Mouse (Mus musculus) spleen, adult 2 months (tissue): ENCODE measurements around the gene Paqr8. TPM values are rescaled to one million over a fixed set of nuclear protein-coding genes. Genes with fewer than 3 reads are reported as not detected.

ENCODE experiments used
- DNase-seq, 2 experiments: peaks; one replicate each; pipeline versions ENCODE4 v3.0.0 to v3.0.0-alpha.2; 2012 to 2021; ENCODE audit warnings: low spot score in 2 of 2, low read depth in 1 of 2
- H3K27ac ChIP-seq: fragments of 200-500 bp; 2 replicates; pipeline ENCODE4 v1.5.1; 2012; ENCODE audit warnings: low read length, inconsistent platforms; ENCODE audit not compliant: insufficient read depth
- H3K27me3 ChIP-seq: fragments of 200-500 bp; 2 replicates; pipeline ENCODE4 v1.6.1; 2012; ENCODE audit warnings: mild to moderate bottlenecking, moderate library complexity, low read length, inconsistent platforms; ENCODE audit not compliant: control insufficient read depth, insufficient read depth
- H3K36me3 ChIP-seq: fragments of 200-500 bp; 2 replicates; pipeline ENCODE4 v1.6.1; 2012; ENCODE audit warnings: mild to moderate bottlenecking, low read length, inconsistent platforms; ENCODE audit not compliant: control insufficient read depth, insufficient read depth
- H3K4me1 ChIP-seq: fragments of 200-500 bp; 2 replicates; pipeline ENCODE4 v1.6.1; 2011; ENCODE audit warnings: inconsistent platforms; ENCODE audit not compliant: control insufficient read depth, insufficient read depth, insufficient read length
- H3K4me3 ChIP-seq: fragments of 200-500 bp; 2 replicates; pipeline ENCODE4 v1.5.1; 2011; ENCODE audit warnings: mild to moderate bottlenecking, inconsistent platforms; ENCODE audit not compliant: insufficient read depth, insufficient read length; ENCODE audit errors: extremely low read depth
- CTCF ChIP-seq: fragments of 200-500 bp; IDR thresholded peaks from 2 replicates; pipeline ENCODE4 v1.5.1; 2011; ENCODE audit warnings: mild to moderate bottlenecking, inconsistent platforms; ENCODE audit not compliant: insufficient read depth, insufficient read length, insufficient replicate concordance; ENCODE audit errors: extremely low read depth
- POLR2A ChIP-seq: fragments of 200-500 bp; IDR thresholded peaks from 2 replicates; pipeline ENCODE4 v1.6.1; 2011; ENCODE audit warnings: low read depth, low read length, inconsistent platforms
- WGBS: fragments of 180-500 bp; shearing (Covaris S2); methylation state at CpG from one replicate; pipeline ENCODE4 v1.1.7; 2018; 5-methylcytosine and 5-hydroxymethylcytosine counted together
- polyA plus RNA-seq: library from polyadenylated mRNA; depleted of rRNA; stranded (reverse); fragments of >200 nt; gene quantifications from 2 replicates; pipeline ENCODE4 v1.2.3, GENCODE M21; 2012

The Paqr8 gene
- polyA plus RNA-seq, 1 experiment = 4.9 TPM

DNA sequence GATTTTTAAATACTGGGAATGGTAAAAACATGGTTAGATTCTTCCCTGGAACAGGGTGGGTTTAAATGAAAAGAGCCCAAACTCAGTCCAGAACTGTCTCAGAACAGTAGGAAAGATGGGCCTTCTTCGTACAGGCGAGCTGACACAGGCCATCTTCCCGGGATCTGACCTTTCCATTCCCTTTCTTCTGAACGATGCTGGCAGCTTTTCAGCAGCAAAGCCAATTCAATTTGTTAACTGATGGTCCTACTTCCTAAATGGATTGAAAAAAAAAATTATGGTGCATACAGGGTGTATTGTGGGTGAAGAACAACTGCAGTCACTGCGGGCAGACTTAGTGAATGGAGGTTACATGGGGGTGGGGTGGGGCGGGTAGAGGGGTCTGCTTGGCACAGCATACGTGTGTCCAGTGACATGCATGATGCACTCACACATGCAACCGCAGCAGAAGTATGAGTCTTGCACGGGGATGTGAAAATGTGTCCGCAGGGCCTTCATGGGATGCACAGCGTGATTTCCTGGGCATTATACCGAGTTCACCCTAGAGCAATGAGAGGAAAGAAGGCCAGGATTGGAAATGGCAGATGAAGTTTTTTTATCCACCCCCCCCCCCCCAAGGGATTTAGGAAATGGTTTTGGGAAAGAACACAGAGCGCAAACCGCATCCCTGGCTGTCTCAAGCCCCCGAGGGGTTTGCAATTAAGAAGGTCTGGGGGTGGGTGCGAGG is 566 bp upstream of the Paqr8 start:
- WGBS = 29% methylated on average over 16 of the region's 16 CpGs
- H3K27ac ChIP-seq = no peak overlapping the region
- TF ChIP-seq CTCF (no peak), POLR2A (no peak)
- no peaks in the 10 kb centered on the region for H3K36me3 ChIP-seq
- no peaks in the 10 kb centered on the region for H3K27me3 ChIP-seq
- peaks cover 3% of the 10 kb centered on the region; the same call in 1 of the 2 replicates for H3K4me1 ChIP-seq
- peak overlapping the region; percentile 69; the same call in 1 of the 2 replicates for H3K4me3 ChIP-seq
- DNase-seq = no peak

DNA sequence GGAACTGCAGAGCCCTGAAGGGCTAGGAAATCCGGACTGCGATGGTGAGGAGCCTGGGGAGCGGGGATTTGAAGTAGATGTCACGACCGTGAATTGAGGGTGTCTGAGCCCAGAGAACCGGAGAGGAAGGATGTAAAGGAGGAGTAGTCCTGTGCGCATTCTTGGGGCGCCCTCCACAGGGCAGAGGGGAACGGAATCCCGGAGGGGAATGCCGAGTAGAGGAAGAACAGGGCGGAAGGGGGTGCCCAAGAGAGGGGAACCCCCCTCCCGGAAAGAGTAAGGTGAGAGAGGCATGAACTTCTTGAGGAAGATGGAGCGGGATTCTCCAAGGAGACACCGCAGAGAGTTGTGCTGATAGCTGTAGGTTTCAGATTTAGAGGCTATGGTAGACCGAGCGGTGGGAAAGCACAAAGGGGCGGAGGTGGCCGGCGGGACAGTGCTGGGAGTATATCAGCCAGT is 564 bp downstream of the Paqr8 start:
- Histone ChIP-seq H3K4me3 (peak overlapping the region; percentile 69), H3K27me3 (no peaks in the 10 kb centered on the region), H3K4me1 (peaks cover 3% of the 10 kb centered on the region; the same call in 1 of the 2 replicates), H3K27ac (no peak overlapping the region), H3K36me3 (no peaks in the 10 kb centered on the region)
- no peak for TF ChIP-seq POLR2A
- peak; percentile 13; the same call in 1 of the 2 replicates for TF ChIP-seq CTCF
- peak in 1 of 2 experiments; percentile 64 for DNase-seq
- 2% methylated on average over 20 of the region's 20 CpGs for WGBS

DNA sequence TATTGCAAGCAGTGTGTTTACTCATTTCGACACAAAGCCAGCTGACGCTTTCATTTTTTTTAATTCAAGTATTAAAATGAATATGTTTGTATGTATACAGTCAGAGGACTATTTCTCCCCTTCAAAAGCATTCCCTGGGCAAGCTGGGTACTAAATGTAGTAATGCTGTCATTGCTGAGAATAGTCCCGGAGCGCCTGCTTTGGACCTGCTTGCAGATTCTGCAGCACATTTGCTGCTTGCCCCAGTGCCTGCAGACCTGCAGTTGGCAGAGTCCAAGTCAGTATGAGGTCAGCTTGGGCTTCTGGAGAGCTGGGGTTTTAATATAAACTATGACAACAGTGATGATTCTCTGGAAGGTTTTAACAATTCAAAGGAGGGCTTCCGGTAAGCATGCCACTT is 2.7 kb downstream of the Paqr8 start:
- TF ChIP-seq CTCF = no peak
- TF ChIP-seq POLR2A = no peak
- Histone ChIP-seq H3K27ac (no peak overlapping the region), H3K4me3 (no peak overlapping the region)

DNA sequence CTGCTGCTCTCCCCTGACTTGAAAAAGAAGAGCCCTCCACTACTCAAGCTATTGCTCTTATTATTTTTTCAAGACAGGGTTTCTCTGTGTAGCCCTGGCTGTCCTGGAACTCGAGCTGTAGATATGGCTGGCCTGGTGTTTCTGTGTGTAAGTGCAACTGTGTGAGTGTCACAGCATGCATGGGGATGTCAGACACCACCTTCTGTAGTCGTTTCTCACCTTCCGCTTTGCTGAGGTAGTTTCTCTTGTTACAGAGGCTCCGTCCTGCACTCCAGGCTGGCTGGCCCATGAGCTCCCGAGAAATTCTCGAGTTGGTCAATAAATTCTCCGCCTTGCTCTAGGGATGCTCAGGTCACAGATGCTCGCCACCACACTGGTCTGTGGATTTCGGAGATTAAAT is 8.0 kb downstream of the Paqr8 start:
- TF ChIP-seq POLR2A (no peak), CTCF (no peak)
- Histone ChIP-seq H3K36me3 (no peaks in the 10 kb centered on the region), H3K4me1 (no peaks in the 10 kb centered on the region), H3K4me3 (no peak overlapping the region), H3K27ac (no peak overlapping the region), H3K27me3 (no peaks in the 10 kb centered on the region)
- DNase-seq = no peak
- 88% methylated on average over 9 of the region's 9 CpGs for WGBS

More for the DNA sequence above, 2.7 kb downstream of the Paqr8 start:
- WGBS = 96% methylated on average over 5 of the region's 5 CpGs
- DNase-seq = no peak
- Histone ChIP-seq H3K36me3 (no peaks in the 10 kb centered on the region), H3K4me1 (peaks cover 3% of the 10 kb centered on the region; the same call in 1 of the 2 replicates), H3K27me3 (no peaks in the 10 kb centered on the region)

DNA sequence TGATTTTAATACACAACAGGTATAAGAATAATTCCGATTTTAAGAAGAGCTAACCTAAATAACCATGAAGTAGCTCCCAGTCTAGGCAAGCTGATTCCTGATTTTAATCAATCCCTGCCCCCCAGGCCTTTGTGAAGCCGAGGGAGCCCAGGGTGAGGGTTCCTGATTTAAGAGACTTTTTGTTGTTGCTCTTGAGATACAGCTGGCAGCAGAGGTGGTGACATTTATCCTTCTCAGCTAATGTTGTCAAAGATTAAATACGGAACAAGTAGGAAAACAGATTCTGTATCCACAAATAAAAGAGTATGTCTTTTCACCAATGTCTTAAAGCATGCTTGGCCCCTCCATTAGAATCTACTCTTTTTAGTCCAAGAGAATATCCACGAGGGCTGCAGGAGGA is 9.9 kb downstream of the Paqr8 start:
- Histone ChIP-seq H3K4me3 (no peak overlapping the region), H3K36me3 (no peaks in the 10 kb centered on the region), H3K27me3 (no peaks in the 10 kb centered on the region), H3K27ac (no peak overlapping the region), H3K4me1 (no peaks in the 10 kb centered on the region)
- no peak for DNase-seq
- 83% methylated on average over 4 of the region's 4 CpGs for WGBS
- TF ChIP-seq CTCF = no peak
- no peak for TF ChIP-seq POLR2A

DNA sequence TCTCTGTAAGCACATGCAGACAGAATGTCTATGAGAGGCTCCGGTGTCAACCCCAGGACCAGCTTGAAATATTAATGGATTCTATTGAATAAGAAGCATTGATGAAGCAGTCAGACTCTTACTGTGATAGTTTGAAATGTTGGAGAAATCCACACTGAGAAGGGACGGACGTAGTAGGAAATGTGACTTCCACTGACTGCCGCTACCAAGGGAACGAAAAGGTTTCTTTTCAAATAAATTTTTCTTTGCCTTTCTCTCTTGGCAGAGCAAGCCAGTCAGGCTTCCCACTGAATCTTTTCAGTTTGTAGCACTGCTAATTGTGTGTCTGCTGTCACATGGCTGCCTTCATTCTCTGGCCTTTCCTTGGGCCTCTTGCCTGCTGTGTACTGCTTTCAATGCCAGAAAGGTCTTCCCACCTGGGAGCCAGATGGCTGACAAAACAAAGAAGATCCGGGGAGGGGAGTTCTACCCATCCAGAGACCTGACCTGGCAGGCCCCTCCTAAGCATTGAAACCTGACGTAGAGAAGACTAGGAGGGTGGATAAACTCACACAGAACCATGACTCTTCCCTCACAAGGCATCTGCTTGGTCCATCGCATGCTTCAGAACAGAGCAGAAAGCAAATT is 15.2 kb downstream of the Paqr8 start:
- no peaks in the 10 kb centered on the region for H3K4me1 ChIP-seq
- no peak for DNase-seq
- H3K36me3 ChIP-seq = no peaks in the 10 kb centered on the region

DNA sequence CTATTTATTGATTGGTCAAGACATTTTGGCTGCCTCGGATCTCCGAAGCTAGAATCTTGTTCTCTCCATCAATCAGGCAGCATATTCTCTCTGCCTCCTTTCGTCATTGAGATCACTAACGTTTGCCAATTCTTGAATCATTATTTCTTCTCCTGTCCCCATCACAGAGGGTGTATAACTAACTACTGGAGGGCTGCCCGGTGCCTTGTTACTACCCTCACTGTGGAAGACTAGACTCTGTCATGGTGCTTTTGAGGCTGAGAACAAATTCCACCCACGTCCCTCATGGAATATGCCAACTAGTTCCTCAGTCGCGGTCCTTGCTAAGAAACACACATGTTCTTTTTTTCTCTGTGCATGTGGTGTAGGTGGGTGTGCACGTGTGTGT is 15.7 kb downstream of the Paqr8 start:
- TF ChIP-seq CTCF (no peak), POLR2A (no peak)
- no peaks in the 10 kb centered on the region for H3K4me1 ChIP-seq
- no peak overlapping the region for H3K27ac ChIP-seq
- H3K27me3 ChIP-seq = no peaks in the 10 kb centered on the region
- WGBS = 89% methylated on average over 9 of the region's 9 CpGs
- DNase-seq = no peak
- H3K36me3 ChIP-seq = no peaks in the 10 kb centered on the region
- H3K4me3 ChIP-seq = no peak overlapping the region

More for the DNA sequence above, 15.2 kb downstream of the Paqr8 start:
- 92% methylated on average over 8 of the region's 8 CpGs for WGBS
- no peaks in the 10 kb centered on the region for H3K27me3 ChIP-seq
- no peak overlapping the region for H3K27ac ChIP-seq
- no peak overlapping the region for H3K4me3 ChIP-seq
- no peak for TF ChIP-seq CTCF
- no peak for TF ChIP-seq POLR2A
